Mouse (Mus musculus) liver, adult (tissue): ENCODE results near the gene Capn11.

Experiments
- GATA4 ChIP-seq: IDR thresholded peaks from 2 replicates; pipeline ENCODE4 v1.6.1; 2014; ENCODE audit warnings: mild to moderate bottlenecking, low read length; ENCODE audit not compliant: insufficient replicate concordance

The Capn11 gene

GRCm38 (mm10) chr17:45686716-45687115 lies 27.6 kb upstream of the Capn11 start, which contains the start of gene Tmem63b:
TSS of gene Tmem63b (minus strand) at chr17:45686905.
- no peak for TF ChIP-seq GATA4

- no peak for TF ChIP-seq GATA4
These were observed 27.0 kb upstream of the Capn11 start, which contains the start of gene Mrpl14 for GRCm38 (mm10) chr17:45686093-45686619. TSS of gene Mrpl14 (plus strand) at chr17:45686322.

GRCm38 (mm10) chr17:45685171-45686092 lies 26.3 kb upstream of the Capn11 start:
- TF ChIP-seq GATA4 = no peak

- no peak for TF ChIP-seq GATA4
These were observed 25.6 kb upstream of the Capn11 start for GRCm38 (mm10) chr17:45684667-45685131.

GRCm38 (mm10) chr17:45682843-45683242 lies 23.7 kb upstream of the Capn11 start:
- no peak for TF ChIP-seq GATA4

- TF ChIP-seq GATA4 = no peak
These were observed 22.5 kb upstream of the Capn11 start for GRCm38 (mm10) chr17:45681588-45681987.

GRCm38 (mm10) chr17:45680391-45680980 lies 21.4 kb upstream of the Capn11 start:
- no peak for TF ChIP-seq GATA4

- TF ChIP-seq GATA4 = no peak
These were observed 19.0 kb upstream of the Capn11 start for GRCm38 (mm10) chr17:45678106-45678505.

- no peak for TF ChIP-seq GATA4
These were observed 13.5 kb upstream of the Capn11 start for GRCm38 (mm10) chr17:45672598-45672997.

- TF ChIP-seq GATA4 = no peak
These were observed 12.7 kb upstream of the Capn11 start for GRCm38 (mm10) chr17:45671821-45672220.

- no peak for TF ChIP-seq GATA4
These were observed 8.9 kb upstream of the Capn11 start for GRCm38 (mm10) chr17:45667986-45668385.

- TF ChIP-seq GATA4 = no peak
These were observed 8.4 kb upstream of the Capn11 start for GRCm38 (mm10) chr17:45667481-45667880.

GRCm38 (mm10) chr17:45666091-45666490 lies 7.0 kb upstream of the Capn11 start:
- no peak for TF ChIP-seq GATA4

- TF ChIP-seq GATA4 = no peak
These were observed 5.5 kb upstream of the Capn11 start for GRCm38 (mm10) chr17:45664608-45665007.

GRCm38 (mm10) chr17:45663106-45663919 lies 4.2 kb upstream of the Capn11 start:
- TF ChIP-seq GATA4 = no peak
